Mouse (Mus musculus): ENCODE results near the gene Csmd2. TPM values are rescaled to one million over a fixed set of nuclear protein-coding genes. Genes with fewer than 3 reads are reported as not detected.
"Not testable (repeated sequence)": the region's sequence is repeated elsewhere in the genome, so short reads cannot be mapped to it uniquely, and the experiment has no call there.

Csmd2 gene
- polyA plus RNA-seq, 1 experiment = 0.07 TPM

DNA sequence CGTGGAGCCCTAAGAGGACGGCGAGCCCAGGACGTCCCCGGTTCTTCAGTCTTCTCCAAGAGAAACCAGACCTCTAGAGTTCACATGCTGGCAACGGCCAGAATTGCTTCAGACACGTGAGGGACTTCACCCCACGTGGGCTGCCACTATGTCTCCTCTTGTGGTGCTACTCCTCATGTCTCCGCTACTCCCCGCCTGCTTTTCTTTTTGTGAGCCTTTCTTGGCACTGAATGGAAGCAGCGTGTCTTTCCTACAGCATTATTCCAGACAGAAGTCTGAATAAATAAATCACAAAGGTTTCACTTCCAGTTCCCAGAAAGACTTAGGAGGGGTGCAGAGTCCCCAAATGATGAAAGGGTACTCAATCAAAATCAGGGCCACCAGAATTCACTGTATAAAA lies 620.0 kb downstream of the Csmd2 start:
- no peaks in the 10 kb centered on the region for H3K27me3 ChIP-seq (ENCODE audit: control insufficient read depth, insufficient read depth, low read length)
- no peak for DNase-seq (ENCODE audit: low read depth in 1 of 2, low spot score in 2 of 2)
- WGBS = 94% methylated on average over 11 of the region's 11 CpGs
- TF ChIP-seq CTCF (IDR thresholded peaks at IDR 0.05; ENCODE audit: extremely low read depth, insufficient read depth, insufficient read length, insufficient replicate concordance) = no peak
- H3K36me3 ChIP-seq (ENCODE audit: control insufficient read depth, insufficient read depth, low read length) = peaks cover 14% of the 10 kb centered on the region
- no peak overlapping the region for H3K4me3 ChIP-seq (ENCODE audit: extremely low read depth, insufficient read depth, insufficient read length)
- no peak overlapping the region for H3K27ac ChIP-seq (ENCODE audit: insufficient read depth, low read length)
- H3K4me1 ChIP-seq (ENCODE audit: control insufficient read depth, insufficient read depth, insufficient read length) = no peaks in the 10 kb centered on the region; the same call in 1 of the 2 replicates

DNA sequence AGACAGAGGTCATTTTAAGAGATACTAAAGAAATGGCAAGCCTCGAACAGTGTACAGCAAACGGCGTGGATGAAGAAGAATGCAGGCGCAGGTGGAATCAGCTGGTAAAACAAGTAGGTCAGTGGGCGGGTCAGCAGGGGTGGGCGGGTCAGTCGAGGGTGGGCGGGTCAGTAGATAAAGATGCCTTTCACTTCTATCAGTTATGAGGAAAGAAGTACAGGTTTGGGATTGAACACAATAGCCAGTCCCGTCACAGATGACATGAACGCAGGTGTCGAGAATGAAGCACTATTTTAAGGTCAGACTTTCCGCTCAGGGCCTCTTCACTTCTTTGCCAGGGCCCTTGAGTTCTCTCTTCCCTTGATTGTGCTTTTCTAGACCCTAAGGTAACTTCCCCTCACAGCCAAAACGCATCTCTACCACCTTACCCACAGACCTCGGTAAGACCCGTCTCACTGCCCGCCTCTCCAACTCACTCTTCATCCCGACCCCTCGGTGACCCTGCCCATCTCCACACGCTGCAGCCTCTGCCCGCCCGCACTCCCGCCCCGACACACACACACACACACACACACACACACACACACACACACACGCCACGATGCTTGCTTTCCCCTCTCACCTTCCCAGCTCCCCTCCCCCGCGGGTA lies 621.7 kb downstream of the Csmd2 start:
- H3K36me3 ChIP-seq (ENCODE audit: control insufficient read depth, insufficient read depth, low read length) = peaks cover under 1% of the 10 kb centered on the region
- no peaks in the 10 kb centered on the region for H3K27me3 ChIP-seq (ENCODE audit: control insufficient read depth, insufficient read depth, low read length)
- 11% methylated on average over 23 of the region's 27 CpGs for WGBS
- no peaks in the 10 kb centered on the region; the same call in 1 of the 2 replicates for H3K4me1 ChIP-seq (ENCODE audit: control insufficient read depth, insufficient read depth, insufficient read length)
- H3K27ac ChIP-seq (ENCODE audit: insufficient read depth, low read length) = peak overlapping the region; percentile 49
- no peak for DNase-seq (ENCODE audit: low read depth in 1 of 2, low spot score in 2 of 2)
- TF ChIP-seq POLR2A (IDR thresholded peaks at IDR 0.05; ENCODE audit: low read depth, low read length) (no peak), CTCF (IDR thresholded peaks at IDR 0.05; ENCODE audit: extremely low read depth, insufficient read depth, insufficient read length, insufficient replicate concordance) (no peak)
- H3K4me3 ChIP-seq (ENCODE audit: extremely low read depth, insufficient read depth, insufficient read length) = peak overlapping the region; percentile 77

DNA sequence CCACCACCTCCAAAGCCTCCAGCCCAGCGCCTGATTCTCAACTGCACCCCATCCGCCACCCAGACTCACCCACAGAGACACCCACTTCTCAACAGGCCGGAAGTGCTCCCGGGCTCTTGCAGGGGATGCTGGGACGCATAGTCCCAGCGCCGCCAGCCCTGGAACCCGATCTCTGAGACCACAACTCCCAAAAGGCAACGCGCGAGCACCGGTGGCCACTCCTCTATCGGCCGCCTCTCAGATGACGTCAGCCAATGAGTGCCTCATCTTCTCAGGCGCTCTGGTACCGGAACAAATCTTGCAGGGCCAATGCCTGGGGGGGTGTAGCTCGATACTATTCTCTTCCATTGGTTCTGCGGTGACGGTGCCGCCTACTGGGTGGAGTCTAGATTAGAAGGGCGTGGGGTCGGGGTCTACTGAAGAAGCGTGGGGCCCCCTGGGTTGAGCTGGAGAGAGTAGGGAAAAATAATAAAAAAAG lies 622.3 kb downstream of the Csmd2 start, which contains the start of gene Zscan20:
Gene Zscan20, minus strand, starts transcription at position 174 of the 478 bp plus-strand sequence.
- no peak for TF ChIP-seq CTCF (IDR thresholded peaks at IDR 0.05; ENCODE audit: extremely low read depth, insufficient read depth, insufficient read length, insufficient replicate concordance)
- TF ChIP-seq POLR2A (IDR thresholded peaks at IDR 0.05; ENCODE audit: low read depth, low read length) = no peak; the same call in 1 of the 2 replicates
- H3K4me1 ChIP-seq (ENCODE audit: control insufficient read depth, insufficient read depth, insufficient read length) = no peaks in the 10 kb centered on the region; the same call in 1 of the 2 replicates
- under 1% methylated on average over 24 of the region's 24 CpGs for WGBS
- H3K4me3 ChIP-seq (ENCODE audit: extremely low read depth, insufficient read depth, insufficient read length) = peak within 1 kb of the TSS; percentile 77
- DNase-seq (ENCODE audit: low read depth in 1 of 2, low spot score in 2 of 2) = peak; percentile 92 to 93
- no peaks in the 10 kb centered on the region for H3K27me3 ChIP-seq (ENCODE audit: control insufficient read depth, insufficient read depth, low read length)
- H3K36me3 ChIP-seq (ENCODE audit: control insufficient read depth, insufficient read depth, low read length) = no peaks in the 10 kb centered on the region
- peak within 1 kb of the TSS; percentile 49 for H3K27ac ChIP-seq (ENCODE audit: insufficient read depth, low read length)

DNA sequence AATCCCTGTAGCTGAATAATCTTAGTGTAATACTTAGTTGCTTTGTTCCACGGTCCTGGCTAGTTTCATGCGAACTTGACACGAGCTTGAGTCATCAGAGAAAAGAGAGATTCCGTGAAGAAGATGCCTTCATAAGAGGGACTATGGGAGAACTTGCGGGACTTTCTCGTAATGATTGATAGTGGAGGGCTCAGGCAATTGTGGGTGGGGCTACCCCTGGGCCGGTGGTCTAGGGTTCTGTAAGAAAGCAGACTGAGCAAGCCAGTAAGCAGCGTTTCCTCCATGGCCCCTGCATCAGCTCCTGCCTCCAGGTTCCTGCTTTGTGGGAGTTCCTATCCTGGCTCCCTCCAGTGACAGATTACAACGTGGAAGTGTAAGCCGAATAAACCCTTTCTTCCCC lies 623.0 kb downstream of the Csmd2 start:
- peaks cover 6% of the 10 kb centered on the region for H3K4me1 ChIP-seq (ENCODE audit: control insufficient read depth, insufficient read depth, insufficient read length)
- no peak overlapping the region for H3K27ac ChIP-seq (ENCODE audit: insufficient read depth, low read length)
- H3K27me3 ChIP-seq (ENCODE audit: control insufficient read depth, insufficient read depth, low read length) = no peaks in the 10 kb centered on the region
- no peaks in the 10 kb centered on the region for H3K36me3 ChIP-seq (ENCODE audit: control insufficient read depth, insufficient read depth, low read length)
- WGBS = 49% methylated on average over 10 of the region's 10 CpGs
- no peak overlapping the region for H3K4me3 ChIP-seq (ENCODE audit: extremely low read depth, insufficient read depth, insufficient read length)
- no peak for DNase-seq (ENCODE audit: low read depth in 1 of 2, low spot score in 2 of 2)
- TF ChIP-seq CTCF (IDR thresholded peaks at IDR 0.05; ENCODE audit: extremely low read depth, insufficient read depth, insufficient read length, insufficient replicate concordance) (no peak), POLR2A (IDR thresholded peaks at IDR 0.05; ENCODE audit: low read depth, low read length) (no peak)

DNA sequence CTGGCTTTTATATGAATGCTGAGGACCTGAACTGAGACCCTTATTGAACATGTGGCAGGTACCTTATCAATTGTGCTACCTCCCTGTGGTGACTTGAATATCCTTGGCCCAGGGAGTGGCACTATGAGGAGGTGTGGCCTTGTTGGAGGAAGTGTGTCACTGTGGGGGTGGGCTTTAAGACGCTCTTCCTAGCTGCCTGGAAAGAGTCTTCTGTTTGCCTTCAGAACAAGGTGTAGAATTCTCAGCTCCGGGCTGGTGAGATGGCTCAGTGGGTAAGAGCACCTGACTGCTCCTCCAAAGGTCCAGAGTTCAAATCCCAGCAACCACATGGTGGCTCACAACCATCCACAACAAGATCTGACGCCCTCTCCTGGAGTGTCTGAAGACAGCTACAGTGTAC lies 624.1 kb downstream of the Csmd2 start:
- not testable (repeated sequence) for H3K27ac ChIP-seq (ENCODE audit: insufficient read depth, low read length); H3K27me3 ChIP-seq (ENCODE audit: control insufficient read depth, insufficient read depth, low read length); H3K4me3 ChIP-seq (ENCODE audit: extremely low read depth, insufficient read depth, insufficient read length); H3K36me3 ChIP-seq (ENCODE audit: control insufficient read depth, insufficient read depth, low read length); DNase-seq (ENCODE audit: low read depth in 1 of 2, low spot score in 2 of 2)
- peaks cover 15% of the 10 kb centered on the region for H3K4me1 ChIP-seq (ENCODE audit: control insufficient read depth, insufficient read depth, insufficient read length)
- WGBS = 72% methylated on average over 3 of the region's 3 CpGs

DNA sequence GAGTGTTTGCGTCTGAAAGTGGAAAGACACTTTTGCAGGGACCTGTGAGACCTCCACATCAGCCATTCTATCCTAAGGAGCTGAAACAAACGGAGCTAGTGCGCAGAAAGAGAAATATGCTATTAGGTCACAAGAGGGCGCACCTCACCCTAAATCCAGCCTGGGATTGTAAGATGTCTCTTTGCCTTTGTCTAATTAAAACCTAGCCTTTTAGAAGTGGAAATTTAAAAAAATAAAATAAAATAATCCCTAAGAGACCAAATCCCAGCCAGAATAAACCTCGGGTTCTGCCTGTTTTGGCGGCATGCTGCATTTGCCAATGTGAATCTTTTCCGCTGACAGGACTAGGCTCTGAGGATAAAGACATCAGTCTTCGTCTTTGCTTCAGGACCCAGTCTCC lies 625.7 kb downstream of the Csmd2 start:
- Histone ChIP-seq H3K36me3 (ENCODE audit: control insufficient read depth, insufficient read depth, low read length) (no peaks in the 10 kb centered on the region), H3K27me3 (ENCODE audit: control insufficient read depth, insufficient read depth, low read length) (no peaks in the 10 kb centered on the region), H3K4me3 (ENCODE audit: extremely low read depth, insufficient read depth, insufficient read length) (no peak overlapping the region), H3K27ac (ENCODE audit: insufficient read depth, low read length) (no peak overlapping the region), H3K4me1 (ENCODE audit: control insufficient read depth, insufficient read depth, insufficient read length) (peaks cover 25% of the 10 kb centered on the region)
- DNase-seq (ENCODE audit: low read depth in 1 of 2, low spot score in 2 of 2) = peak in 1 of 2 experiments; percentile 32
- no peak for TF ChIP-seq POLR2A (IDR thresholded peaks at IDR 0.05; ENCODE audit: low read depth, low read length)
- peak; percentile 48; the same call in 1 of the 2 replicates for TF ChIP-seq CTCF (IDR thresholded peaks at IDR 0.05; ENCODE audit: extremely low read depth, insufficient read depth, insufficient read length, insufficient replicate concordance)
- WGBS = 26% methylated on average over 8 of the region's 8 CpGs

DNA sequence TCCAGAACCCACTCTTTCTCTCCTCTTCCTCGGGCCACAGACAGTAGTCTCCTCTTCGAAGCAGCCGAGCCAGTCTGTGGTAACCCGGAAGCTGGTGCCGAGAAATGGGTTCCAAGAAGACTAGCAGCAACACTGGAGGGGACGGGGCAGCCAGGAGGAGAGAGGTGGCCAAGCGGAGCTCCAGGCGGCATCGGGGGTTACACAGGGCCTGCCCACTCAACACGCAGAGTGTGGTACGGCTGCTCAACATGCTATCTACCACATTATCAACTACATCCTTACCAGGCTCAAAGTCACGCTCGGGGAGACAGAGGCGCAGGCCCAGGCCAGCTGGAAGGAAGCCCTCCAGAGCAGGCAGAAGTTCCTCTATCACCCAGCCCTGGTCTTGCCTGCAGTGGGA lies 628.1 kb downstream of the Csmd2 start:
- DNase-seq (ENCODE audit: low read depth in 1 of 2, low spot score in 2 of 2) = no peak
- H3K36me3 ChIP-seq (ENCODE audit: control insufficient read depth, insufficient read depth, low read length) = no peaks in the 10 kb centered on the region
- no peaks in the 10 kb centered on the region for H3K27me3 ChIP-seq (ENCODE audit: control insufficient read depth, insufficient read depth, low read length)
- H3K4me1 ChIP-seq (ENCODE audit: control insufficient read depth, insufficient read depth, insufficient read length) = peaks cover 31% of the 10 kb centered on the region
- WGBS = 22% methylated on average over 14 of the region's 14 CpGs
- peak overlapping the region; percentile 56 for H3K27ac ChIP-seq (ENCODE audit: insufficient read depth, low read length)
- H3K4me3 ChIP-seq (ENCODE audit: extremely low read depth, insufficient read depth, insufficient read length) = peak overlapping the region; percentile 43; the same call in 1 of the 2 replicates
- TF ChIP-seq POLR2A (IDR thresholded peaks at IDR 0.05; ENCODE audit: low read depth, low read length) (no peak), CTCF (IDR thresholded peaks at IDR 0.05; ENCODE audit: extremely low read depth, insufficient read depth, insufficient read length, insufficient replicate concordance) (no peak)

Other genes with a start within 250 kb of the Csmd2 start
- not detected in 2 replicates for gene CK137956, start 16.9 kb upstream of the Csmd2 start, polyA plus RNA-seq (2012; rRNA removed)

All from spleen, adult 2 months (tissue).